Mouse (Mus musculus) B cell, adult 2 months (primary cell): ENCODE results near the gene Itpr3.

Source experiments
- DNase-seq, 2 experiments: peaks; one replicate each; pipeline ENCODE4 v3.0.0; 2022

The Itpr3 gene

GRCm38 (mm10) chr17:27038335-27039050, 18.6 kb upstream of the Itpr3 start:
- DNase-seq, result no peak

DNA sequence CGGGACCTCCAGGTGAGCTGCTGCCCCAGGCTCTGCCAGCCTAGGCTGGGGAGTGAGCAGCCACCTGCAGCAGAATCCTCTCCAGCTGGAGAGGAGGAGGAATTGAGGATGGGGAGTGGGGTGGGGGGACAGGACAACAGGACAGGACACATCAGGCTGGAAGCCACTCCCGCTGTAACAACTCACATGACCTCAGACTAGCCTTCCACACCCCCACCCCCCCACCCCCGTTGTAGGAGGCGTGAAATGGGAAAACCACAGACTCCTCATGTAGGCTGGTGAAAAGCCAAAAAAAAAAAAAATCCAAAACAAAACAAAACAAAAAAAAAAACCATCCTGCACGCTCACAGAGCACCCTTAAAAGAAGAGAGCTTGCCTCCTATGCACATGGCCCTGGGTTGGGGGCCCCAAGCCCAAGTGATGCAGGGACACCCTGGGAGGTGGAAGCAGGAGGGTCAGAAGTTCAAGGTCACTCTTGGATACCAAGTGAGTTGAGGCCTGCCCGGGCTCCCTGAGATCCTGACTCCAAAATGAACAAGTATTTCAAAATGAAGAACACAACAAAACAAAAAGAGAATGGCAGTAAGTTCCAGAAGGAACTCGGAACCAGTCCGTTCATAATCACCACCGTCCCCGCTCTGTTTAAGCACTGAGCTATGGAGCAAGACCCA, 17.5 kb upstream of the Itpr3 start:
- DNase-seq, result no peak

DNA sequence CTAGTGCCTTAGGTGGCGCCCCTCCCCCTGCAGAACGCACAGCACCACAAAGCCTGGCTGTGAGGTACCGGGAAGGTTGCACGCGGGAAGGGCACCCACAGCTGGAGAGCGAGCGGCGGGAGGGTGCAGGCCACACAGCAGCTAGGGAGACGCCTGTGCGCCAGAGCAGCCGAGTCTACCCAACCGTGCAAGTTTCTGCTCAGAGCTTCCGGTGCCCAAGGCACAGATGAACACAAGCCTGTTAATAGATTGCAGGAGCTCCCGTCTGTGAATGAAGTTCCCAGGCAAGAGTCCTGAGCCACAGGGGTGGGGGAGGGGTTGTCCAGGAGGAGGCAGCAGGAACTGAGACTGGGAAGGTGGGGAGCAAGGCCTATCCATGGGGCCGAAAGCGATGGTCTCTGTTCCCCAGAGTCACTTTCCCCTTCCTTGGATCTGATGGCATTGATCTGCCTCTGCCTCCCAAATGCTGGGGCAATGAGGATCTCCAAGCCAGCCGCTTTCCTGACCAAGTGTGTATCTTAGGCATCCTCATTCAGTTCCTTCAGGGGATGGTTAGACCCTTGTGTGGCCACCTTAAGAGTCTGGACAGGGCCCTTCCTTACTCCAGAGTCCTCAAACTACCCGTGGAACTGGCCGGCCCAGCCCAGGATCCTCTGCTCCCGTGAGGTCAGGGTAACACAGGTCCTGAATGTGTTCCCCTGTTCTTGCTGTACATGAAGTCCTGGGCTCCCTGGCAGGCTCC, 16.6 kb upstream of the Itpr3 start:
- DNase-seq, result peak; percentile 61 to 66

DNA sequence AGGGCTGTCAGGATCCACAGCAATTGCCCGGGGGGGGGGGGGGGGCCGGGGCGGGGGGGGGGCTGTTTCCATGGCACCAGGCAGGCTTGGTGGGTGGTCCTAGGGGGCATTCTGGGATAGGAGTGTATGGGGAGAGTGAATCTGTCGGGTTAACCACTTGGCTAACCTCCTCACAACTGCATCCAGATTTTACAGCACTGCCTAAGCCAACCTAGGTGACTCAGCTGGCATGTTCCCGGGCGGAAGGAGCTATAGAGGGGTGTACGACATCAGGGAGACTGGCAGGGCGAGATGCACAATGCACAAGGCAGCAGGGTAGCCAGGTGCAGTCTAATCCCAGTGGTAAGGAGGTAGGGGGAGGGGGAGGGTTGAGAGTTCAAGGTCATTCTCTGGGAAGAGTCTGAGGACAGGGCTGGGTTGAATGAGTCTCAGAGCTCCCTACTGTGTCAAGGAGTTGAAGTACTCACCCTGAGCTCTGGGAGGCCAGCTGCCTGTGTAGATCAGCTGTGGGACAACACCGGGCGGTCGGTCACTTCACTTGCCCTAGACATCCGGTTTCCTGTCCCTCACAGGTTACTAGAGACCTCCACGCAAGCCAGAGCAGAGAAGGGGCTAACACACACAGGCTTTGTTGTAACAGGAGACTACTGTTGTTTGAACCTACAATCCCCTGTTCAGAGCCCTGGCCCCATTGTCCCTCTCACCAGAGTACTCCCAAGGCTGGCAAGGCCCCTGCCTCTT, 15.9 kb upstream of the Itpr3 start:
- peak; percentile 56 to 60 for DNase-seq

- DNase-seq, result no peak
These were observed 15.4 kb upstream of the Itpr3 start for GRCm38 (mm10) chr17:27041787-27042055.

DNA sequence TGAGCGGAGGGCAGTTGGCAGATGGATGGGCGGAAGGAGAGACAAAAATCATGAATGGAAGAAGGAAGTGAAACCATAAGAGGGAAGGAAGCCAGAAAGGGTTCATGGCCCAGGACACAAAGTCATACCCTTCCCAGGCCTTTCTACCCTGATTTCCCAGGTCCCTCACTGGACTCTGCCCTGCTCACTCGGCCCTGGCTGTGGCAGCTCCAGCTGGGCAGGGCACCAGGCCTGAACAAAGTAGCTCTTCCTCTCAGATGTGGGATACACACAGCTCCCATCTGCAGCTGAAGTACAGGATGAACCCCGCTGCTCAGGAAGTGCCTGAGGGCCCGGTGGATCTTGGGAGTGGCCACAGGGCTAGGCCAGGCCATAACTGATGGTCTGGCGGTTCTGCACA, 14.3 kb upstream of the Itpr3 start:
- DNase-seq, result peak; percentile 65 to 69

GRCm38 (mm10) chr17:27045164-27045563, 11.9 kb upstream of the Itpr3 start:
- no peak for DNase-seq

GRCm38 (mm10) chr17:27047762-27048444, 9.2 kb upstream of the Itpr3 start:
- DNase-seq, result peak; percentile 47 to 56

DNA sequence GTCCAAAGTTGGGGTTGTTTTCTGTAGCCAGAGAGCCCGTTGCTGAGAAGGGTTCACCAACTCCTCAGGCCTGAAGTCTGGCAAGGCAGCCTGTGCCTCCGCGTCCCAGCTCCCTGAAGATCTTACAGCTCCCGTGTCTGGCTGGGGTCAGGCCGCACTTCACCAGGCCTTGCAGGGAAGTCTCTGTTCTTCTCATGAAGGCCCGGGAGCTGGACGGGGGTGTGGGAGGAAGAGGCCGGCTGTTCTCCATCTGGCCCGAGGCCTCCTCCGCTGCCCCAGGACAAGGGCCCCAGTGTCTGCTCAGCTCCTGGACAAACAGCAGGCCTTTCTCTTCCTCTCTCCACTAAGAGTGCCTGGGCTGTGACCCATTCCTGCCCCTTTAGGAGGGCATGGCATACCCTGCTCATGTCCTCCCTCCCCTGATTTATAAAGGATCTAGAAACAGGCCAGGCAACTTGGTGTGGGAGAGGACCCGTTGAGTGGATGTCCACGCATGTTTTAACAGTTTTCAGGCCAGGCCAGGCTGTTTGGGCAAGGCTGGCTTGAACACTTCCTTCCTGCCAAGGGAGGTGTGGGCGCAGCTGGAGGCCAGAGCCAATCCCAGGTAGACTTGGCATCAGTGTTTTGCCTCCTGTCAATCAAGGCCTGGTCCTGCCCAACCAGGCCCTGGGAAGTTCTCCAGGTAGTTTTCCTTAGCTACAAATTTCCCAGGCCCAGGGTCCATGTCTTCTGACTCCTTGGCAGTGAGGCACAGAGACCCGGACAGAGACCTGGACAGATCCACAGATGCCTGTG, 8.5 kb upstream of the Itpr3 start:
- no peak for DNase-seq

DNA sequence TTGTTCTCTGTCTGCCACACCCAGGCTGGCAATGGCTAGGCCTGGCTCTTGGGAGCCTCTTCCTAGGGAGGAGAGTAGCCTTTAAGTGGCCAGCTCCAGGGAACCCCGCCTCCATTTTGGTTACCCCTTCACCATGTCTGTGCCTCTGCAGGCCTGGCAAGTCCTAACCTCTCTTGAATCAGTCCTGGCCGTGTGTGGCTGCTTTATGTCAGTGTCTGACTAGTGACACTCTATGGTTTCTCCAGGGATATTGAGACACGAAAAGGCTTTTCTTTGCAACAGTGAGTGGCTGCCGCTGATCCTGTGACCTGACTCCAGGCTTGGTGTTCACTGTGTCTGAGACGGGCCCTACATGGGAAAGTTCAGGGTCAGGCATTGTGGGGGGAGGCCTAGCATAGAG, 6.3 kb upstream of the Itpr3 start:
- DNase-seq, result no peak

GRCm38 (mm10) chr17:27051514-27051913, 5.6 kb upstream of the Itpr3 start:
- DNase-seq, result peak; percentile 28 to 36

DNA sequence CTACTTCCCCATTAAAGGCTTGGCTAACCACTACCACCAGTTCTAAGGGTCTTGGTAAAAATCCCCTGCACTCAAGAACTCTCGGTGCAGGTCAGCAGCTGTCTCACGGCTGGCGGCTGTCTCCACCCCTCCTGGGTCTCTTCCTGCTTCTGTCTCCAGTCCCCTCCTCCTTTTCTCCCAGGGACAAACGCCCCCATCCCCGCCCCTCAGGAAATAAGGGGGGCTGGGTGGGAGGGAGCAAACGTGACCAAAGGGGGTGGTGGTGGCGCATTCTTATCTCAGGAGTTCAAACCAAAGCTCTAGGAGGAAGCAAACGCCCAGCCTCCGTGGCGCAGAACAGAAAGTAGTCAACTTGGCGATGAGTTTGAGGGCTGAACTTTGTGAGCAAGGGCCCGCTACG, 934 bp upstream of the Itpr3 start:
- peak; percentile 66 to 73 for DNase-seq

- DNase-seq, result peak; percentile 63 to 68
These were observed 482 bp downstream of the Itpr3 start for GRCm38 (mm10) chr17:27057517-27058055.

GRCm38 (mm10) chr17:27060698-27061097, 3.6 kb downstream of the Itpr3 start:
- no peak for DNase-seq

- DNase-seq, result peak in 1 of 2 experiments; percentile 31
These were observed 4.6 kb downstream of the Itpr3 start for GRCm38 (mm10) chr17:27061727-27062126.

GRCm38 (mm10) chr17:27062684-27063083, 5.6 kb downstream of the Itpr3 start:
- no peak for DNase-seq

DNA sequence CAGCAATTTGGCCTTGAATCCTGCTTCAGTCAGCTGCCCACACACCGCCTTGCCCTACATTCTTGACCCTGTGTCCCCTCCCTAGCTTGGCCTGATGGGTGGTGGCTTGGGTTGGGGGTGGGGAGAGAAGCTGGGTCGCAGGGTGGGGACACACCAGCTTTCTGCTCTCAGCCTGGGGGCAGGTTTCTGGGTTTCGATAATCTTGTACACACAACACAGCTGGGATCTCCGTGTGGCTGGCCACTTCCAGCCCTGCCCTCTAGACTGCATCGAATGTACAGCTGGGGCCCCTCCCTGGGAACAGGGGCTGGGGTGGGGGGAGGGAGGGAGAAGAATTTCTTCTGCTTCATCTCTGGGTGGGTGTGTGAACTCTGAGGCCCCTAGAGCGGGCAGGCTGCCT, 6.6 kb downstream of the Itpr3 start:
- DNase-seq, result no peak

GRCm38 (mm10) chr17:27064195-27064594, 7.1 kb downstream of the Itpr3 start:
- DNase-seq, result no peak

DNA sequence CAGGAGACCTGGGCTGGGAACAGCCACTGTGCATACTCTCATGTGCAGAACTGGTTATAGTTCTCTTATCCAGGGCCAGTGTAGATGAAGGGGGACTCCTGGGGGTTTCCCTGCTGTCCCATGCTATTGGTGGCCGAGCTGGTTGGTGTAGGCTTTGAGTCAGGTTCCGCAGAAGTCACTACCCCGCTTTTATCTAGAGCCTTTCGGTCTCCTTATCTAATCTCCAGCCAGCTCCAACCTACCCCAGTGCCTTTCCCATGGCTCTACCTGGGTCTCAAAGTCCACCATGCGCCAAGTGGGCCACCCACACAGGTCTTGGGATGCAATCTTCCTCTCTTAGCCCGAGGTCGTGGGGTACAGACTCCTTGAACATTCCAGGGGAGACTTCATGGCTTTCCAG, 9.0 kb downstream of the Itpr3 start:
- DNase-seq, result no peak

DNA sequence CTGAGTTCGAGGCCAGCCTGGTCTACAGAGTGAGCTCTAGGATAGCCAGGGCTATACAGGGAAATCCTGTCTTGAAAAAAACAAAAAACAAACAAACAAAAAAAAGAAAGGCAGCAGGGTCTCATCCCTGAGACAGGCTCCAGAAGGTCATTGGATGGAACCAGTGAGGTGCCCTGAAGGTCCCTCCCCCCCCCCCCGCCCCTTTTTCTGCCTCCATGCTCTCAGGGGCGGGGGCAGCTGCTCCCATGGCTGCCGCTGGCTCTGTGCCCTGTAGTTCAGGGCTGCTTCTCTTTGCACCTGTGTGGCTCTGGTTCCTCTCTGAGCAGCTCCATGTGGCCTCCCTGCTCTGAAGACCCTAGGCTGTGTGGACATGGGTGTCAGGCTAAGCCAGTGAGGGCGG, 12.0 kb downstream of the Itpr3 start:
- no peak for DNase-seq

DNA sequence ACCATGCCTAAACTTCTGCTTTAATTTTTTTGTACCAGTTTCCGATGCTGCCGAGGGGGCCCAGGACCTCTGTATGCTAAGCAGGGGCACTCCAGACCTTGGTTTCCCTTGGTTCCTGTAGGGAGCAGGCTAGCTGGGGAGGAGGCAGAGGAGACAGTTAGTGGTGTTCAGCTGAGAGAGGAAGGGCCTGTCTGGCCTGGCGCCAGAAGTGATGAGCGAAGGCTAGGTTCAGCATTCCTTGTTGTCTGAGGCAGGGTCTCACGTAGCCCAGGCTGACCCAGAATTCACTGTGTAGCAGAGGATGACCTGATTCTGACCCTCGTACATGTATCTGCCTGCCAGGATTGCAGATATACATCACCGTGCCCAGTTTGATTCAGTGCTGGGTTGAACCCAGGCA, 13.8 kb downstream of the Itpr3 start:
- DNase-seq, result no peak

GRCm38 (mm10) chr17:27071630-27072029, 14.5 kb downstream of the Itpr3 start:
- peak; percentile 71 to 74 for DNase-seq
